Mouse (Mus musculus) olfactory bulb, adult 2 months (tissue): ENCODE measurements around the gene Ttc39a.

ENCODE experiments used
- CTCF ChIP-seq: fragments of 200-500 bp; IDR thresholded peaks from 2 replicates; pipeline ENCODE4 v1.5.1; 2012; ENCODE audit warnings: low read depth, mild to moderate bottlenecking, low read length, moderate library complexity; ENCODE audit not compliant: insufficient read depth
- POLR2A ChIP-seq: fragments of 200-500 bp; IDR thresholded peaks from 2 replicates; pipeline ENCODE4 v1.6.1; 2012; ENCODE audit warnings: mild to moderate bottlenecking, low read depth, low read length, moderate library complexity; ENCODE audit not compliant: insufficient read depth

DNA sequence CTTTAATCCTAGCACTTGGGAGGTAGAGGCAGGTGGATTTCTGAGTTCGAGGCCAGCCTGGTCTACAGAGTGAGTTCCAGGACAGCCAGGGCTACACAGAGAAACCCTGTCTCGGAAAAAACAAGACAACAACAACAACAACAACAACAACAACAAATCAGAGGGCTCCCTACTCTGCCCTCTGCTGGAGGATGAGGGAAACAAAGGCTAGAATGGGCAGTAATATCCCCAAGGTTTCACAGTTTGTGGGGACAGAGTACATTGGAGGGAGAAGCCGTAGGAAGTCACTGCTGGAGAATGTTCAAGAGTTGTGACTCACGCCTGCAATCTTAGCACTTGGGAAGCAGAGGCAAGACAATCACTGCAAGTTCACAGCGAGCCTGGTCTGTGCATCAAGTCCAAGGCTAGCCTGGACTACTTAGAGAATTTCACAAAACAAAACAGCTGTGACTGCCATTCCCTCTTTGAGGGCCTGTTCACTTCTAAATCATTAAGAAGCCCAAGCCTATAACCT is 5.2 kb upstream of the Ttc39a start:
- no peak for TF ChIP-seq CTCF
- TF ChIP-seq POLR2A: no peak
